Mouse (Mus musculus) cerebellum, adult 9-10 months (tissue): Measurements from ENCODE around the gene Hist1h2ai.
"Not testable (repeated sequence)": the region's sequence is repeated elsewhere in the genome, so short reads cannot be mapped to it uniquely, and the experiment has no call there.

ENCODE experiments used
- DNase-seq: peaks from one replicate; pipeline ENCODE4 v3.0.0; 2022

The Hist1h2ai gene

GRCm38 (mm10) chr13:21715864-21716539, at the start of gene Hist1h2ai, which contains the start of gene Hist1h2bl:
TSS of gene Hist1h2ai (plus strand) at chr13:21716422.
TSS of gene Hist1h2bl (minus strand) at chr13:21716143.
- DNase-seq = peak; percentile 97

GRCm38 (mm10) chr13:21677305-21677704, 38.9 kb upstream of the Hist1h2ai start, which contains the start of gene Olfr1360:
TSS of gene Olfr1360 (minus strand) at chr13:21677405.
- no peak for DNase-seq

- no peak for DNase-seq
Observed at GRCm38 (mm10) chr13:21697811-21698210, 18.4 kb upstream of the Hist1h2ai start, which contains the start of gene Olfr1359. TSS of gene Olfr1359 (plus strand) at chr13:21698111.

GRCm38 (mm10) chr13:21706669-21707068, 9.6 kb upstream of the Hist1h2ai start:
- DNase-seq = no peak

- DNase-seq = peak; percentile 91
Observed at GRCm38 (mm10) chr13:21710031-21710711, 6.1 kb upstream of the Hist1h2ai start.

GRCm38 (mm10) chr13:21710821-21711525, 5.2 kb upstream of the Hist1h2ai start:
- DNase-seq = peak; percentile 89

GRCm38 (mm10) chr13:21711698-21712097, 4.5 kb upstream of the Hist1h2ai start:
- no peak for DNase-seq

- DNase-seq = peak; percentile 84
Observed at GRCm38 (mm10) chr13:21714725-21715124, 1.5 kb upstream of the Hist1h2ai start.

- DNase-seq = no peak
Observed at GRCm38 (mm10) chr13:21715131-21715863, 925 bp upstream of the Hist1h2ai start.

- DNase-seq = peak; percentile 50
Observed at GRCm38 (mm10) chr13:21716540-21717391, 544 bp downstream of the Hist1h2ai start.

- peak; percentile 90 for DNase-seq
Observed at GRCm38 (mm10) chr13:21717397-21718357, 1.5 kb downstream of the Hist1h2ai start, which contains the start of gene Hist1h3h. TSS of gene Hist1h3h (plus strand) at chr13:21717659.

- no peak for DNase-seq
Observed at GRCm38 (mm10) chr13:21718381-21719080, 2.3 kb downstream of the Hist1h2ai start.

- DNase-seq = not testable (repeated sequence)
Observed at GRCm38 (mm10) chr13:21721107-21721756, 5.0 kb downstream of the Hist1h2ai start.

- peak; percentile 94 for DNase-seq
Observed at GRCm38 (mm10) chr13:21721757-21722372, 5.6 kb downstream of the Hist1h2ai start, which contains the start of gene Hist1h2bm. TSS of gene Hist1h2bm (plus strand) at chr13:21722044.

- no peak for DNase-seq
Observed at GRCm38 (mm10) chr13:21722373-21722925, 6.2 kb downstream of the Hist1h2ai start.

GRCm38 (mm10) chr13:21722993-21723836, 7.0 kb downstream of the Hist1h2ai start:
- DNase-seq = no peak

GRCm38 (mm10) chr13:21727948-21728572, 11.8 kb downstream of the Hist1h2ai start:
- DNase-seq = no peak
